Mouse (Mus musculus) hematopoietic stem cell, adult 5-6 weeks (primary cell): ENCODE measurements around the gene Mkrn1. TPM values are rescaled to one million over a fixed set of nuclear protein-coding genes. Genes with fewer than 3 reads are reported as not detected.
"Not testable (repeated sequence)": the region's sequence is repeated elsewhere in the genome, so short reads cannot be mapped to it uniquely, and the experiment has no call there.

Source experiments
- ATAC-seq, 2 experiments: fragments of 125-278 bp in 1 of 2; replicated peaks in 1 of 2; 2 replicates each; pipeline ENCODE4 v1.8.0; 2016 to 2017; ENCODE audit warnings: inconsistent platforms in 2 of 2, mild to moderate bottlenecking in 2 of 2, moderate number of reproducible peaks in 2 of 2, low read depth in 1 of 2, moderate TSS enrichment in 1 of 2; ENCODE audit not compliant: low FRiP score in 2 of 2, poor library complexity in 2 of 2, severe bottlenecking in 2 of 2, insufficient read depth in 1 of 2, low TSS enrichment in 1 of 2
- total RNA-seq: library from RNA; stranded (forward); fragments of 172-1452, 232-1000 nt; gene quantifications from 2 replicates; pipeline ENCODE4 v1.2.3, GENCODE M21; 2017

The Mkrn1 gene
- 62.3 and 65.8 TPM in 2 replicates for total RNA-seq

DNA sequence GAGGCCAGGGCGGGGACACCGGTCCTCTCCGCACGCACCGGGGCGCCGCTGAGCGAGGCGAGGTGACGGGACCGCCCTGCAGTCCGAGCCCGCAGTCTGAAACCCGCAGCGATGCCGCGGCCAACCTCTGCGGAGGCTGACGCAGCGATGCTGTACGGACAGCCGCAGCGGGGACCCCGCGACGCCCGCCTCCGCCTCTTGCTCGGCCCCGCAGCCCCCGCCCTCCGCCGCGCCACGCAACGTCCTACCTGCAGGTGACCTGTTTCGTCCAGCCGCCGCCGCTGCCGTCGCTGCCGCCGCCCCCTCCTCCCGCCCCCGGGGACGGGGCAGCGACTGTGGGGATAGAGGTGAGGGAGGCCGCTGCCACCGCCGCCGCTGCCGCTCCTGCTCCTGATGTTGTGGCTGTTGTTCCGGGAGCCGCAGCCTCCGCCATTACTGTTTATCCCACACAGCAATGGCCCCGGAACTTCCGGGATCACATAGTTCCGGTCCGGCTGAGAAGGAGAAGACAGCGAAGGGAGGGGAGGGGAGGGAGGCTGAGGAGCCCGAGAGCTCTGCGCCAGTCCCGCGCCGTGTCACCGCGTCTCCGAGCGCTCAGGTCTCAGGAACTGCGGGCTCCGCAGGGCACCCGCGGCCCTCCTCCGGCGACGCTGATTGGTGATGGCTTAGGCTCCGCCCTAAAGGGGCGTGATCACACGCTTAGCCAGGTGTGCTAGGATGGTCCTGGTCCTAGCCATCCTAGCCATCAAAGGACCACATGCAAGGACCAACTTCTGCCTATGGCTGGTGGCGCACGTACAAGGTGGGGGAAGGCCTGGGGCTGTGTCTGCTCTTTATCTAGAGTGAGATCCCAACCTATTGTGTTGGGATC is at the start of gene Mkrn1:
Mkrn1 (minus strand) TSS at position 612 of the 871 bp plus-strand sequence.
- peak; percentile 72 to 86 for ATAC-seq

DNA sequence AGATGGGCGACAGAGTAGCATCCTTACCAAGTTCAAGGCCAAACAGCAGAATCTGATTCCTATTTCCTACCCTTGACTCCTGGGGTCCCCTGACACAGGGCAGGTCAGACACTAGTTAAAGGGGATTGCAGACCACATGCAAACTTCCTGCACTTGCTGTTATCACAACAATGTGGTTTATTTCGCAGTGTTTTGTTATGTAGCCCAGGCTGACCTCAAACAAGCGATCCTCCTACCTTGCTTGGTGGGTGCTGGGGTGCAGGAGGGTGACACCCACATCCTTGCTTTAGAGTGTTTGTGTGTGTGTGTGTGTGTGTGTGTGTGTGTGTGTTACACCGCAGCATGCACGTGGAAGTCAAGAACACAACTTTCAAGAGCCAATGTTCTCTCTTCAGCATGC is 49.2 kb upstream of the Mkrn1 start:
- no peak for ATAC-seq

DNA sequence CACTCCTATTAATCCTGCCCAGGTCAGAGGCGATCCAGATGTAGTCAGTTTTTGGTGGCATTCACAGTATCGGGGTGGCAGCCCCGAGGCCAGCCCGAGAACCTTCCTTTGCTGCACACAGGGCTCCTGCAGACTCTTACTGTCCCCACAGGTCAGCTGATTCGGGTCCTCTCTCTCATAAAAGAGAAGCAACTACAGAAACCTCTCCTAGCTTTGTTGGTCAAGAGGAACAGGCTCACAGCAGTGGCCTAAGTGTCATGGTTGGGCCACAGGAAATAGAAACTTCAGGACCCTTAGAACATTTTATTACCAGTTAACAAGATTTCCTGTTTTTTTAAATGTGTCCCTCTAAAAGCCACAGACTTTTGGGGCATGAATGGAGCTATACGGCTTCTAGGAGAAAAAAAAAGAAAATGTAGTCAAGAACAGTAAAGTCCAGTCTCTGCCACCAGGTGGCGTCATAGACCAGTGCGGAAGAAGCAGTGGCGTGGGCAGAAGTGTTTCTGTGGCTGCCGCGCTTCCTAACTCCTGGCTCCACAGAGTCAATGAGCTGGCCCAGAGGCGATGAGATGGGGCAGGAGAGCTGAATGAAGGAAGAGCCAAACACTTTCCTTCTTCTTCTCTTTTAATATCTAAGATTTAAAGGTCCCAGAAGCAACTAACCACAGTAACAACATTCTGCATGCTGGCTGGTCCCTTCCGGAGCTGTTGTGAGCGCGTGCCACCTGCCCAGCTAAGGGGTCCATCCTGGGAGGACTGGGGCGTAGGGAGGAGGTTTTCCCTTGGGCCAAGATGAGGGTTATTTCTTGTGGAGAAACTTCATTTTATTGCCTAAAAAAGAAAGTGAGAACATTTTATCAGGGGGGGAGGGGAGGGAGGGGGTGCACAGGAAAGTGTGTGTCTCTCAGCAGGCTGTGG is 42.6 kb upstream of the Mkrn1 start:
- ATAC-seq: peak; percentile 98 to 99

DNA sequence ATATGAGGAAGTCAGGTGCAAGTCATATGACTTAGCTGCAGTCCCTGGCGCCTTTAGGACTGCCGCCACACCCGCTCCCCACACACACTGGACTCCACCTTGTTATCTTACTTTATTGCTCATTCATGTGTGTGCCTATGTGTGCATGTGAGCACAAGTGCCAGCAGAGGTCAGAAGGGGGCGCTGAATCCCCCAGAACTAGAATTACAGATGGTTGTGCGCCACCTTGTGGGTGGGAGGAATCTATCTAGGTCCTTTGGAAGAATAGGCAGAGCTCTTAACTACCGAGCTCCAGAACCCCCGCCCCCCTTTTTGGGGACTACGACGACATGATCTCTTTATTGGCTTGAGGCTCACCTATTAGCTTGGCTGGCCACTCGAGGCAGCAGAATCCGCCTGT is 39.8 kb upstream of the Mkrn1 start:
- no peak for ATAC-seq

DNA sequence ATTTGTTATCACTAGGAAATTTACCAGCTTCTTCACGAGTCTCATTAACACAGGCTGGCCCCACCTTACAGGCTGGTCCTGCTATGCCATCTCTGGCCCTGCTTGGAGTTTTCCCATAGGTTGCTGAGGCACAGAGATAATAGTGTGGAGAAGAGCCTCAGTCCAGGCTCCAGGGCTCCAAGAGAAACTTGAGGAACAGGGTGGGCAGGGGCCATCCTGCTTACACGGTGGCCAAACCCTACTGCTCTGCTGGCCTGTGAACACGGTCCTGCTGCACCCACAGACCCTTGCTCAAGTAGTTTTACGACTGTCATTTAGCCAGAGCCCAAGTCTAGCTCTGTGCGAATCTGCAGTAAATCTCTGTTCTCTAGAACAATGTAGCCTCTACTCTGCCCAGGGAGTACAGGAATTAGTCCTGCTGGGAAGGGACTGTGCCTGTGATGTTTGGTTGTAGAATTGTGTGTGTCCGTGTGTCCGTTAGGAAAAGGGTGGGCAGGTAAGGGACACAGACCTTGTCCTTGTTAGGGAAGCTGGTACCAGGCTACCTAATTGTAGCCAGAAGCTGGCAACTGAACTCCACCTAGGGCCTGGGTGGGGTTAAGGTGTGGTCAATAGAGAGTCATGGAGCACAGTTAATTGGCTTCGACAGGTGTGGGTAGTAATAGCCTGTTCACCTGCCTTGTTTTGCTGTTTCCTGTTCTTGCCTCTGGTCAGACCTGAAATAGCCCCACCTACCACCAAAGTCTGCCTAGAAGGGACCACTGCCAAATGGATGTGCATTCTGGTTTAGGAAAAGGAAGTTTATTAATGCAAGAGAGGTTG is 35.3 kb upstream of the Mkrn1 start:
- ATAC-seq: no peak

DNA sequence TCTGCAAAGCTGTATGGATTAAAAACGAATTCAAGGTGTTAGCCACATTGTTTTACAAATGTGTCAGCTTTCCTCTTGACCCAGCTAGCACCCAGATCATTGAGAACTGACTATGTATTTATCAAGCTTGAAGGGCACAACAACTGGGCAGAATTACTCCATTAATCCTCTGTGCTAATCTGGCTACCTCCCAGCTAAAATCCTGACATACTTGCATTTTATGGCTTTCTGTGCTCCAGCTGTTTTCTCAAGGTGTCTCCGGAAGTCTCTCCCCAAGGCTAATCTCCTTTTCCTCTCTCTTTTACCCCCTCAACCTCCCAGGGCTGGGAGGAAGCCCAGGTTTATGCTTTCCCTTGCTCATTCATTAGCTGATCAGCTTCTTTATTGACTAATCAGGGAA is 34.4 kb upstream of the Mkrn1 start:
- ATAC-seq: no peak

DNA sequence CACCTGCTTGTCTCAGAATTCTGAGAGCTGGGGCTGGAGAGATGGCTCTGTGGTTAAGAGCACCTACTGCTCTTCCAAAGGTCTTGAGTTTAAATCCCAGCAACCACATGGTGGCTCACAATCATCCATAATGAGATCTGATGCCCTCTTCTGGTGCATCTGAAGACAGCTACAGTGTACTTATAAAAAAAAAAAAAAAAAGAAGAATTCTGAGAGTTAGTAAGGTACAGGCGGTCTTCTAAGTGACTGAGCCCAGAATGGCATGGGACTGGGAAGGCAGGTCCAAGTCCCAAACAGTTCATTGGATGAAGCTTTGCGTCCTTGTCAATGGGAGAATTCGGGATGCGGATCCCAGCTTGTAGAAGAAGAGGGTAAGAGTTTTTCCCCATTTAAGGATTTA is 33.3 kb upstream of the Mkrn1 start:
- ATAC-seq: no peak

DNA sequence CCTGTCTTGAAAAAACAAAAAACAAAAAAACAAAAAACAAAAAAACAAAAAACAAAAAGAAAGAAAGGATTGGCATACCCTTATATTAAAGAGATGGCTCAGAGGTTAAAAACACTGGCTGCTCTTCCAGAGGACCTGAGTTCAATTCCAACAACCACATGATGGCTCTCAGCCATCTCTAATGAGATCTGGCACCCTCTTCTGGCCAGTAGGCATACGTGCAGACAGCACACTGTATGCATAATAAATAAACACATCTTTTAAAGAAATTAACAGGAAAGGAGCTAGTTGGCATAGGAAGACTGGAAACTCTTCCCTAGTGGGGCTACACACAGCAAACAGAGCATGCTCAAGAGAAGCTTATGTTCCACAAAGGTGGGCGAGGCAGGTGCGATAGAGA is 30.8 kb upstream of the Mkrn1 start:
- ATAC-seq: no peak

DNA sequence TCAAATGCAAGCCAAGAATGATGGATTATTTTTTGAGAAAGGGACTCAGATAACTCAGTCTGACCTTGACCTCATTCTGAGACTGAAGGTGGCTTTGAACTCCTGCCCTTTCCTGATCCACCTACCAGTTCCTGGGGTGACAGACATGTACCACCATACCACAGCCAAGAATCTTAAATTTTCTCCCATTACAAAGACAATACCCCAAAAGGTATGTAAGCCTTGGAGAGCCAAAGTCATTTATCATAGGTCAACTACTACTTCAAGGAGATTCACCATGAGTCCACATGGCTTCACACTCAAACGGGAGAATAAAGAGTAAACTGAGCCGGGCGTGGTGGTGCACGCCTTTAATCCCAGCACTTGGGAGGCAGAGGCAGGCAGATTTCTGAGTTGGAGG is 30.3 kb upstream of the Mkrn1 start:
- no peak for ATAC-seq

DNA sequence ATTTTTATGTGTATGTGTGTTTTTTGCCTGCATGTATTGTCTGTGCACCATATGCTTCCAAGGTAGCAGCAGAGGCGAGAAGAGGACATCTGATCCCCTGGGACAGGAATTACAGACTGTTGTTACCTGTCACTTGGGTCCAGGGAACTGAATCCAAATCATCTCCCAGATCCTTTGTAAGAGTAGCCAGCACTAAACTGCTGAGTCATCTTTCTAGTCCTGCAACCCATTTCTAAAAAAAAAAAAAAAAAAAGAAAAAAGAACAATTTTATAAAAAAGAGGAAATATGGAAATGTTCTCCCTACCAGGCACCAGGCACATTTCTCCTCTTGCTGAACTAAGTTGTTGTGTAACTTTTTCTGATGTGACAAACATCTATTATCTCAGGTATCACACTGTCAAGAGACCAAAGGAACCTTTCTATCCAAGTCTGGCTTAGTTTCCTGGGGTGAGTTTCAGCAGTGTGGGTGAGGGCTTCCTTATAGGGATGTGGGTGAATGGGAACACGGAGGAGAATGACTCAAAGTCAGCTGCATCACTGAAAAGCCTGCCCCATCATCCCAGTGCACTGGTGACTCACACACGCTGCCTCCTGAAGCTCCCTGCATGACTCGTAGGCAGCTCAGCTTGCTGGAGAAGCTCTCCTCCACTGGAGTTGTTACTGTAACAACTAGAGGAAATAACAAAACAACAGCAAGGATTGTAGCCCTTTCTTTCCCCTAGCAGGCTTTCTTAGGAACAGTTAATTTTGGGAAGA is 27.3 kb upstream of the Mkrn1 start:
- no peak for ATAC-seq

DNA sequence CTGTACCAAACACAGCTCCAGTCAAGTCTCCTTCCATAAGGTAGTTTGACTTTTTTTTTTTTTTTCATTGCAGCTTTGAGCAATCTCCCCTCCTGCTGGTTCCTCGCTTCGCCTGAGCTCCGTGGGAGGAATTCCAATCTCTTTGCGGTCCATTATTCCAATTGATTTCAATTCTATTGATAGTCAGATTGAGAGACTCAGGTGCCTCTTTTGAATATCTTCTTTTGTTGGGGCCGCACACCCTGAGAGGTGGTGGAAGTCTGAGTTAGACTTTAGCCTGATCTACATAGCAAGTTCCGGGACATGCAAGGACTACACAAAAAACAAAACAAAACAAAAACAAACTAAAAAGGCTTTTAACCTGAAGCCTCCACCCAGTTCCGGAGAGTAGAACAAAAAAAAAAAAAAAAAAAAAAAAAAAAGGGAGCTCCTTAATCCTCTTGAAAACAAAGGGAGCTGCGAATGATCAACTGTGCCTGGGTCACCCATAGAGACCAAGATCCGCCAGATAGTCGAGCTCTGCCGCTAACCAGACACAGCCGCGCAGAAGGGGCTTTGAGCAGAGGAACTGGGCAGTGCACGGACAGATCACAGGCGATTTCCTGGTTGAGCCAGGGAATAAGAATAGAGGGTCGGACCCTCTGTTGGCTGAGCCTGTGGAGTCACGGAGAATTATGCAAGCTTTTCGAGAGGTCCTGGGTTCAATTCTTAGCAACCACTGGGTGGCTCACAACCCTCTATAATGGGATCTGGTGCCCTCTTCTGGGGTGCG is 25.7 kb upstream of the Mkrn1 start:
- no peak for ATAC-seq

DNA sequence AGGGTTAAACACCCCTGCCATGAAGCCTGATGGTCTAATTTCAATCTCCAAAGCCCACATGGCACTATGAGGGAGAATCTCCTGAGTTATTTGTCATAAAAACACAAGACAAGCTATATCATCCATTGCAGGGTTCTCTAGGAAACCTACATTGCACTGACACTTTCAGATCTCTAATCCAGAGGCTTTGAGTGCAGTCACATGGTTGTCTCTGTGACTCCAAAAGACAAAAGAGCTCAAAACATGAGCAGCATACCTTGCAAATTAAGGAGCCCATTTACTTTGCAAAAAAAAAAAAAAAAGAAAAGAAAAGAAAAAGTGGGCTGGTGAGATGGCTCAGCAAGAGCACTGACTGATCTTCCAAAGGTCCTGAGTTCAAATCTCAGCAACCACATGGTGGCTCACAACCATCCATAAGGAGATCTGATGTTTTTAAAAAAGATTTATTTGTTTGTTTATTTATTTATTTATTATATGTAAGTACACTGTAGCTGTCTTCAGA is 22.6 kb upstream of the Mkrn1 start:
- no peak for ATAC-seq

DNA sequence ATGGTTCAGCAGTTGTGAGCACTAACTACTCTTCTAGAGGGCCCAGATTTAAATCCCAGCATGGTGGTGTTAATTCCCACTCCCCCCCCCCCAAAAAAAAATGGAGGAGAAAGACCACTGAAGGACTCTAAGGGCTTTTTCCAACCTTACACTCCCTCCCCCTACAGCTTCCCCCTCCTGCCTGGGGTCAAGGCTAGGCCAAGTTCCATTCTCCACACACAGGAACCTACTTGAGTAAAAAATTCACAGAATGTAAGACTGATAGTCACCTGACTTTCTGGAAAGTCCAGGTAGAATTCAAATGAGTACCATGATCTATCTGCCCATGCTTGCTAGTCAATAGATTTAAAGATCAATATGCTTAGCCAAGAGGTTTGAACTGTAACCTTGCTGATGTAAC is 19.9 kb upstream of the Mkrn1 start:
- no peak for ATAC-seq

DNA sequence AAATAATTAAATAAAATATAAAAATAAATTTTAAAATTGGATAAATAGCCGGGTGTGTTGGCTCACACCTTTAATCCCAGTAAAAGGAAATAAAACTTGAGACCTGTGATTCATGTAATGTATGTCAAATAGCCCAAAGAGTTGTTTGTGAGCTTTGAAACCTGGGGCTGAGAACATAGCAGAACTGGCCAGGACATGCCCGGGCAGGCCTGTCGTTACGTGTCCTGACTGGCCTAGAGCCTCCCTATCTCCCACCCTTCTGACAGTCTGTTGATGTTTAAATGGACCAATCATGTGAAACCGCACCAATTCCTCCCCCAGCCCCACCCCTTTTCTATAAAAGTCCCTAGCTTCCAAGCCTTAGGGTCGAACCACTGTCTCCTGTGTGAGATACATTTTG is 17.3 kb upstream of the Mkrn1 start:
- not testable (repeated sequence) for ATAC-seq

DNA sequence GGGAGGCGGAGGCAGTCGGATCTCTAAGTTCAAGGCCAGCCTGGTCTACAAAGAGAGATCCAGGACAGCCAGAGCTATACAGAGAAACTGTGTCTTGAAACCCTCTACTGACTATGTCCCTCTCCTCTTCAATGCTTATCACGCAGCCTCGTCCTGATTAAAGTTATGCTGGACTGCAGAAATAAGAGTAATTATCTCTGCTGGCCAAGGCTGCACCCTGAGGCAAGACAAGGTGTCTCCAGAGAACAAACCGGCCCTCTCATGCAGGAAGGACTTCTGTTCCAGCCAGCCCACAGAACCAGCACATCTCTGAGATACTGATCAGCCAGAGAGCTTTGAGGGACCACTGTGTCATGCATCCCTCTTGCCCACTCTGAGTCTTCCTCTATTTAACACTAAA is 15.6 kb upstream of the Mkrn1 start:
- no peak for ATAC-seq

DNA sequence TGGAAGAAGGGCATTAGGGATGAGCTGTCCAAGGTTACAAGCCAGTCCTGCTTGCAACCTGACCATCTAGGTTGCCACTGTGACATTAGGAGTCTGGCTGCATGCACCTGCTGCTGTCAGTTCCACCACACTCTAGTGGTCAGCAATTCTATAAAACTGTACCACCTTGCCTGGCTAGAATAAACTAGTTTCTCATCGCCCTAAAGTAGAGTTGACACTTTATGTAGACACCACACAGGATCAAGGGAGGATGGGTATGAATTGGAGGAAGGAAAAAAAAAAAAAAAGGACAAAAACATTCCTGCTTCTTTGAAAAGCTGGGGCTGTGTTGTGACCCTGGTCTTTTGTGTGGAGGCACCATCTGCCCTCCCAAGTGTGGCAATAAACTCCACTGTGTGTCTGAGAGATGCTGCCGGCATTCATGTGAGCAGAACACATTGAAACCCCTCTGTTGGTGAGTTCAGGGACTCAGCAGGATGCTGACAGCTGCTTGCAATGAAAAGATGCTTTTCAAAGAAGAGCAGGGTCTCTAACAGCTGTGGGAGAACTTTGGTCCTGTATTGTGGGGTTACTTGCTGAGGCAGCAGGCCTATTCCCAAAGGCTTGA is 14.7 kb upstream of the Mkrn1 start:
- ATAC-seq: no peak
